Mouse (Mus musculus) megakaryocyte, adult 5-6 weeks (primary cell): Measurements from ENCODE around the gene Luzp1. TPM values are rescaled to one million over a fixed set of nuclear protein-coding genes. Genes with fewer than 3 reads are reported as not detected.

ENCODE experiments used
- ATAC-seq: 2 replicates; pipeline ENCODE4 v1.8.0; 2016; ENCODE audit warnings: mild to moderate bottlenecking, inconsistent platforms; ENCODE audit not compliant: poor library complexity, severe bottlenecking
- total RNA-seq, 2 experiments: library from RNA; stranded (forward) in 1 of 2; stranded (reverse) in 1 of 2; fragments of 153-499, 151-499 nt in 1 of 2; fragments of 221-1000, 200-1000 nt in 1 of 2; gene quantifications; 2 replicates each; pipeline versions ENCODE4 v1.2.3 to v1.2.4; 2015 to 2017

Gene Luzp1
- total RNA-seq, 2 experiments from 2014 or later: 3.4 to 3.5 TPM

DNA sequence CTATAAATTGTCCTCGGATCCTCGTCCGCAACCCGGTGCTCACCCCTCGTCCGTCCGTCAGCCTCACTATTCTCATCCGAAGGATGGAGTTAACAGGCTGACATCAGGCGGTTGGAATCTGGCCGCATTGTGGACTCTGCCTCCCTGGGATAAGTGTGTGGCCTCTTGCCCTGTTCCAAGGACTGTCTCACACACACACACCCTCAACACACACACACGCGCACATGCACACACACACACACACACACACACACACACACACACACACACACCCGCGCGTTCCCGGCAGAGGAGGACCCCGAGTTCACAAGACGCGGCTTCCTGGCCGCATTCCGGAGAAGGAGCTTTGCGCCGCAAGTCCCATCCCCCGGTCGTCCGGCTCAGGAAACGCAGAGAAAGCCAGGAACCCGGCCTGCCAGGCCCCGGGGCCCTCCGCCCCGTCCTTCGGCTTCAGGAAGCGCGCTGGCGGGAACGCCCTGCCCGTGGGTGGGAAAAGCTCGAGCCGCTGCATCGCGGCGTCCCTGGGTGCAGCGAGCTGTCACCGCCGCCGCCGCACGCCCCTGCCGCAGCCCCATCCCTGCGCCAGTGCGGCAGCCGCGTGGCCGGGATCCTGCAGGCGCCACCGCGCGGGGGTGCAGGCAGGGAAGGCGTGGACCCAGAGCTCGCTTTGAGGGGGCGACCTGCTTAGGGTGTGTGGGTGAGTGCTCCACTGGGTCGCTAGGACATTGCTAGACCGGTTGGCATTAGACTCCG, 7.3 kb upstream of the Luzp1 start, which contains the start of gene 6030445D17Rik:
Gene 6030445D17Rik, plus strand, starts transcription at position 165 of the 753 bp plus-strand sequence.
- ATAC-seq: peak; percentile 45

- no peak for ATAC-seq
Measured at GRCm38 (mm10) chr4:136462839-136463178, 6.8 kb upstream of the Luzp1 start.

- no peak for ATAC-seq
Measured at GRCm38 (mm10) chr4:136463436-136463835, 6.1 kb upstream of the Luzp1 start.

DNA sequence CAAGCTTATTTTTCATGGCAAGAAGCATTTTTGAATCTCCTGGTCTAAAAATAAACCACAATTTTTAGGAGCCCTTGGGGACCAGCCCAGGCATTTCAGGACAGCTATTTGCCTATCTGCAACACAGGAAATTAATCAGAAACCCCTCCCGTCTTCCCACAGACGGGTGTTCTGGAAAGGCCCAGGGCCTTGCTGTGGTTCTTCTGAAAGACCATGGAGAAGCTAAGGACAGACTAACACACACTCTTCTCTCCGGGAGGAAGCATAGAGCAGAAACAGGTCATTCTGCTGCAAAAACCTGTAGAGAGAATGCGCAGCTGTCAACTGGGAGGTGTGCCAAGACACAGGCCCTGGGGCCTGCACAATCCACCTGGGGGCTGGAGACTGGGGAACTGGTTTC, 3.3 kb upstream of the Luzp1 start:
- ATAC-seq: no peak

- ATAC-seq: peak; percentile 68
Measured at GRCm38 (mm10) chr4:136468553-136469327, 821 bp upstream of the Luzp1 start.

DNA sequence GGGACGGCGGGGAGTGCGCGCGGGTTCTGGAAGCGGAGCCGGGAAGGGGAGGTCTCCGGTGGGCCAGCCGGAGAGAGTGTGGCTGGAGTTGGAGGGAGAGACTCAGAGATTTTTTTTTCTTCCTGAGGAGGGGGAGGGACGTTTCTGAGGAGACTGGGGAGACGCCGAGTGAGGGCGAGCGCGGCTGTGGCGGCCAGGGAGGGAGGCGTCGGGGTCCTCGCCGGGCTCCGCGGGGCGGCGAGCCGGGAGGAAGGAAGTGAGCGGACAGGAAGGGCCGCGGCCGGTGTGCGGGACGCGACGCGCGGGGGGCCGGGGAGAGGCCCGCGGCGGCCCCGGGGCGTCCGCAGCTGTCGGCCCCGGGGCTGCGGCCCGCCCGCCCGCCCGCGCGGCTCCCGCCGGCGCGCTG, 383 bp downstream of the Luzp1 start:
- ATAC-seq: 0 out of 2 replicates have a peak, but pooled peaks have one; percentile 23

DNA sequence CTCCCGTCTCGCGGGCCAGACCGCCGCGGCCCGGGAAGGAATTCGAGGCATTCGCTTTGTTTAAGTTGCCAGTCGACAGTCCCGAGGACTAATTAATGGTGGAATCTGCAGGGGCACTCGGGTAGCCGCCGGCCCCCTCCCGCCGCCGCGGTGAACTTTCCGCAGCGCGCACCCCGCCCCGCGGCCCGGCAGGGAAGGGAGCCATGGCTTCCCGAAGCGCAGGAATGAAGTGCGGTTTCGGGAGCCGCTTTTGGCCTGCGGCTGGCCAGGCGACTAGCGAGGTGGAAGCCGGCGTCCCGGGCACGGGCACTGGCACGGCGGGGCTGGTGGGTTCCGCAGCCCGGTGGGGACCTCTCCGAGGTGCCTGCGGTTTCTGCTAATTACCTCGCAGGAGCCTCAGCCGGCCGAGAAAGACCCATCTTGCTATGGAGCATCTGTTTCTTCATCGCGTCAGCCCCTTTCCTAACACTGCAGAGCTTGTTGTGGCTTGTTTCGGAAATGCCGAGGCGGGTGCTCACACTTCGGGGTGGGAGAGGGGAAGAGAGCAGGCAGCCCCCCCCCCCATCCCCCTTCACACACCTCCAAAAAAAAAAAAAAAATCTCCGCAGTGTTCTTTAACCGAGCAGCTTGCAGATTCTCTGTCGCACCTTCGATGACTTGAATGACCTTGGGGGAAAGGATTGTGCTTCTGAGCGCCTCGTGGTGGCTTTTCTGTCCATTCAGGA, 948 bp downstream of the Luzp1 start:
- ATAC-seq: 0 out of 2 replicates have a peak, but pooled peaks have one; percentile 19

DNA sequence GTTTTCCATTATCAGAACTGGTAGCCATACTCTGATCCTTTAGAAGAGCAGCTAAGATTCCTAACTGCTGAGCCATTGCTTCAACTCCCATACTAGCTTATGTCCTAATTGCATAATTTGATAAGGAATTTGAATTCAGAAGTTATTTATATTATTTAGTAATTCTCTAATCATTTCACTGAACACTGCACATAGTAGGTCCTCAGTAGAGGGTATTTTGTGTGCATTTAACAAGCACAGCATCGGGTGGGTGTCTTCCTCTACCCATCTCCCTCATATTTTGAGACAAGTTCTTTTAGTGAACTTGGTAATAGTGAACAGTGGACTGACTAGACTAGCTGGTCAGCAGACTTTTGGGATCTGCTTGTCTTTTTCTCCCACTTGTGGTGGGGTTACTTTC, 7.1 kb downstream of the Luzp1 start:
- ATAC-seq: no peak

GRCm38 (mm10) chr4:136486549-136486948, 17.0 kb downstream of the Luzp1 start:
- ATAC-seq: no peak

DNA sequence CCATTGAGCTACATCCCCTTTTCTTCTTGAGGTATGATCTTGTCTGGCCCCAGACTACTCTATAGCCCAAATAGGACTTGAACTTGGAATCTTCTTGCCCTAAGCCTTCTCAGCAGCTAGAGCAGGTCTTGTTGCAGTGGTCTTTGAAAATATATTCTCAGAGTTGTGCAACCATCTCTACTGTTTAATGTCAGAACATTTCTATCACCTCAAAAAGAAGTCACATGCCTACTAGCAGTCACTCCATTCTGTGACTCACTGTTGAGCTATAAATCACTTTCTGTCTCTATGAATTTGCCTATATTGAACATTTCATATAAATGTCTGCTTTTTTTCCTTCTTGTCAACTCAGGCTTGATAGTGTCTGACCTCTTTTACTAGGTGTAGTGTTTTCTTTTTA, 26.4 kb downstream of the Luzp1 start:
- ATAC-seq: no peak

- ATAC-seq: peak; percentile 92
Measured at GRCm38 (mm10) chr4:136505426-136506215, 36.1 kb downstream of the Luzp1 start.

DNA sequence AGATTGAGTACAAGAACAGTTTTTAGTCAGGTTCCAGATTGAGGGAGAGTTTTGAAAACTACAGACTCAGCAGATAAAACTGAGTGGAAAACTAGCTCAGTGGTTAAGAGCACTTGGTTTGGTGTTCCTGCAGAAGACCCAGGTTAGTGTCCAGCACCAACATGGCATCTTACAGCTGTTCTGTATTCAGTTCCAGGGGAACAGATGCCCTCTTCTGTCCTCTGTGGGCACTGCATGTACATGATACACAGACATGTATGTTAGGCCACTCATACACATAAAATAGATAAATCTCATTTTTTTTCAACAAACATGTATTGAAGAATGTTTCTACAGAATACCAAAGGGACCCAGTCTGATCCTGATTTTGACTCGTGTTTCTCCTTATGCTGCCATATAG, 40.3 kb downstream of the Luzp1 start:
- ATAC-seq: 0 out of 2 replicates have a peak, but pooled peaks have one; percentile 43

- ATAC-seq: no peak
Measured at GRCm38 (mm10) chr4:136511708-136512107, 42.1 kb downstream of the Luzp1 start.

GRCm38 (mm10) chr4:136512905-136513304, 43.3 kb downstream of the Luzp1 start:
- no peak for ATAC-seq

- ATAC-seq: no peak
Measured at GRCm38 (mm10) chr4:136518141-136518540, 48.6 kb downstream of the Luzp1 start.

GRCm38 (mm10) chr4:136518576-136518975, 49.0 kb downstream of the Luzp1 start:
- ATAC-seq: peak; percentile 51; the same call in 1 of the 2 replicates

DNA sequence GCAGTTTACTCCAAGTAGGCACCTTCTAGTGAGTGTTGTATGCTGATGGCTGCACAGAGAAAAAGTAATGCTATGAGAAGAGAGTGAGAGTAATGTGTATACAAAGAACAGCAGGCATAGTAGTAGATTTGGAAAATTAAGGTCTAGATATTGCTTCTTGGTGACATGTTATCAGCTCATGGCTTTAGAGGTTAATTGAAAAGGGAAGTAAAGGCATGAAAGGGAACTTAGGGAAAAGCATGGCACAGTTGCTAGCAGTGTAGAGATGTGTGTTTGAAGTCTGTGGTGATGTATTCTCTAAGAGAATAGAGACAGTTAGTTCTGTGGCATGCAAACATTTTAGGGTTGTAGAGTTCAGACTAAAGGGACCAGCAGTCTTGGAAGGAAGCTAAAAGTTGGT, 50.3 kb downstream of the Luzp1 start:
- ATAC-seq: no peak

GRCm38 (mm10) chr4:136521898-136522297, 52.3 kb downstream of the Luzp1 start:
- no peak for ATAC-seq

DNA sequence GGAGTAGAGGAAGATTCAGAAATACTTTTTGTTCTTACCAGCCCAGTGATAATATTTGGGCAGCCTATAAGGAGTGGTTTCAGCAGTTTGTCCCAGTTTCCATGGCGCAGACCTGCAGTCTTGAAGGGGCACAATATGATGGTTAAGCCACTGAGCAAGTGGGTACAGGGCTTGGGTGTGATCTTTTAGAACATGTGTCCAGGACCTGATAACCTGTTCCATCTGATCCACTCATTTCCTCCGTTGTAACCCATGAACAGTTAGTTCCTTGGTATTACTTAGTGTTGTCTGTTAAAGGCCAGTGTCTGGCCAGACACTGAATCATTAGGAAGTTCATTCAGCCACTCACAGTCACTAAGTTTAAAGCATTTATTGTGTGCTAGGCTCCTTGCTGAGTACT, 54.7 kb downstream of the Luzp1 start:
- no peak for ATAC-seq

DNA sequence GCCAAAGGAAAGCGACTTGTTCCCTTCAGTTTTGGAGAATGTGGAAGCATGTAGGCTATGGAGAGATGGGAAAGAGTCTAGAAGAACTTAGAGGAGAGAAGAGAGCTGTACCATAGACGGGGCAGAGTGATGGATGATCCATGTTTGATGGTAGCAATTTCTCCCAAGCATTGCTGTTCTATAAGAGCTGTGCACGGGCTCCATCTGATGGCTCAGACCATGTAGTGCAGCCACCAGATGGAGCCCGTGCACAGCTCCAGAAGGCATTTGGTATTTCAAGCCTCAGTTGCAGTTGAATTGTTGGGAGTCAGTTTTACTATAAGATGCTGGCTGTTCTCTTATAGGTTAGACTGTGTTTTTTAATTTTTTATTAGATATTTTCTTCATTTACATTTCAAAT, 56.9 kb downstream of the Luzp1 start:
- peak; percentile 72 for ATAC-seq

DNA sequence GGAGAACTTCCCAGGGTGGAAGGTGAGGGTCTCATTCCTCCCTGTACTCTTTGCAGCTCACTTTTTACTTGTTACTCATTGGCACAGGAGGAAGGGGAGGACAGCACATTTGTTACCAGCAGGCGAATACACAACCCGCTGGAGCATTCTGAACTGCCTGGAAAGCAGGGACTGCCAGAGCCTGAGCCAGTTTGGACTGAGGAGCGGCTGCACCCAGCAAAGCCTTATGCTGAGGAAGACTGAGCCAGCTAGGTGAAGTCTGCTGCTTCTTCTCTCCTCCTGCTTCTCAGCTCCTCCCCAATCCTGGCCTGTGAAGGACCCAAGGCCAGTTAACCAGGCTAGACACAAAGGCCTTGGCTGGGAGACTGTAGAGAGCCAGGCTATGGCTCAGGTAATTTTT, 75.6 kb downstream of the Luzp1 start:
- ATAC-seq: no peak
